Mouse (Mus musculus) MEL (cell line): ENCODE results near the gene Pnp. TPM values are rescaled to one million over a fixed set of nuclear protein-coding genes. Genes with fewer than 3 reads are reported as not detected.
A peak's percentile ranks its signal among the peaks of the same experiment; 100 is the strongest.

Experiments
- DNase-seq: peaks from one replicate; pipeline ENCODE4 v3.0.0; 2011; ENCODE audit warnings: low read depth, low spot score
- H3K27ac ChIP-seq: 2 replicates; pipeline ENCODE4 v1.5.1; 2012; ENCODE audit warnings: low read depth, mild to moderate bottlenecking, control low read depth, low read length, moderate library complexity; ENCODE audit not compliant: control insufficient read depth
- H3K27me3 ChIP-seq, 2 experiments: fragments of 150-350 bp in 1 of 2; sonication (generic) in 1 of 2; 2 replicates each; pipeline ENCODE4 v1.6.1; 2012; ENCODE audit warnings: low read length in 2 of 2, mild to moderate bottlenecking in 2 of 2, improper control_type of control experiment in 1 of 2, moderate library complexity in 1 of 2; ENCODE audit not compliant: insufficient read depth in 2 of 2, control insufficient read depth in 1 of 2
- H3K36me3 ChIP-seq, 2 experiments: 2 replicates each; pipeline ENCODE4 v1.6.1; 2012 to 2014; ENCODE audit warnings: low read length in 2 of 2, improper control_type of control experiment in 1 of 2, inconsistent platforms in 1 of 2, mild to moderate bottlenecking in 1 of 2; ENCODE audit not compliant: insufficient read depth in 2 of 2, control insufficient read depth in 1 of 2
- H3K4me1 ChIP-seq, 2 experiments: fragments of 150-350 bp in 1 of 2; sonication (generic) in 1 of 2; 2 replicates each; pipeline ENCODE4 v1.6.1; 2012; ENCODE audit warnings: low read length in 2 of 2, improper control_type of control experiment in 1 of 2, mild to moderate bottlenecking in 1 of 2; ENCODE audit not compliant: insufficient read depth in 2 of 2, control insufficient read depth in 1 of 2
- H3K4me3 ChIP-seq, 2 experiments: fragments of 150-350 bp in 1 of 2; sonication (generic) in 1 of 2; 2 replicates each; pipeline ENCODE4 v1.5.1; 2012; ENCODE audit warnings: low read depth in 2 of 2, low read length in 2 of 2, mild to moderate bottlenecking in 2 of 2, moderate library complexity in 2 of 2, control low read depth in 1 of 2, improper control_type of control experiment in 1 of 2; ENCODE audit not compliant: control insufficient read depth in 1 of 2, insufficient read depth in 1 of 2
- H3K79me2 ChIP-seq: 2 replicates; pipeline ENCODE4 v1.6.1; 2012; ENCODE audit warnings: mild to moderate bottlenecking, low read length, moderate library complexity; ENCODE audit not compliant: control insufficient read depth, poor library complexity, insufficient read depth
- H3K9ac ChIP-seq: 2 replicates; pipeline ENCODE4 v1.6.1; 2012; ENCODE audit warnings: low read depth, mild to moderate bottlenecking, control low read depth, low read length, moderate library complexity; ENCODE audit not compliant: control insufficient read depth, poor library complexity, severe bottlenecking
- H3K9me3 ChIP-seq: fragments of 150-350 bp; sonication (generic); replicated peaks from 2 replicates; pipeline ENCODE4 v1.6.1; 2012; ENCODE audit warnings: mild to moderate bottlenecking, low read length, improper control_type of control experiment, moderate library complexity; ENCODE audit not compliant: insufficient read depth
- BHLHE40 ChIP-seq: IDR thresholded peaks from 2 replicates; pipeline ENCODE4 v1.6.1; 2012; ENCODE audit warnings: low read depth, mild to moderate bottlenecking, inconsistent platforms, low read length, improper control_type of control experiment, borderline replicate concordance
- CTCF ChIP-seq, 3 experiments: IDR thresholded peaks in 2 of 3; conservative IDR thresholded peaks in 1 of 3; 2 replicates each; pipeline ENCODE4 v1.5.1; 2011 to 2012; ENCODE audit warnings: low read length in 3 of 3, low read depth in 2 of 3, mild to moderate bottlenecking in 2 of 3, improper control_type of control experiment in 1 of 3, inconsistent platforms in 1 of 3, mixed read lengths in 1 of 3, moderate library complexity in 1 of 3; ENCODE audit not compliant: control insufficient read depth in 1 of 3, insufficient read depth in 1 of 3, poor library complexity in 1 of 3, severe bottlenecking in 1 of 3
- E2F4 ChIP-seq: IDR thresholded peaks from 2 replicates; pipeline ENCODE4 v1.6.1; 2011; ENCODE audit warnings: low read depth, low read length, improper control_type of control experiment, borderline replicate concordance
- ELF1 ChIP-seq: IDR thresholded peaks from 2 replicates; pipeline ENCODE4 v1.6.1; 2014; ENCODE audit warnings: low read depth, mild to moderate bottlenecking, inconsistent platforms, low read length, improper control_type of control experiment, moderate library complexity
- ETS1 ChIP-seq: IDR thresholded peaks from 2 replicates; pipeline ENCODE4 v1.6.1; 2012; ENCODE audit warnings: low read depth, mild to moderate bottlenecking, inconsistent platforms, low read length, improper control_type of control experiment, moderate library complexity
- GATA1 ChIP-seq: IDR thresholded peaks from 2 replicates; pipeline ENCODE4 v1.6.1; 2011; ENCODE audit warnings: low read depth, low read length, improper control_type of control experiment
- HCFC1 ChIP-seq: IDR thresholded peaks from 2 replicates; pipeline ENCODE4 v1.6.1; 2012; ENCODE audit warnings: low read depth, mild to moderate bottlenecking, inconsistent platforms, low read length, improper control_type of control experiment, moderate library complexity
- JUND ChIP-seq: IDR thresholded peaks from 2 replicates; pipeline ENCODE4 v1.6.1; 2011; ENCODE audit warnings: low read depth, mild to moderate bottlenecking, improper control_type of control experiment, low read length
- MAX ChIP-seq: IDR thresholded peaks from 2 replicates; pipeline ENCODE4 v1.6.1; 2011; ENCODE audit warnings: low read length, improper control_type of control experiment
- MXI1 ChIP-seq: IDR thresholded peaks from 2 replicates; pipeline ENCODE4 v1.6.1; 2011; ENCODE audit warnings: mild to moderate bottlenecking, low read depth, low read length, improper control_type of control experiment
- MYC ChIP-seq: IDR thresholded peaks from 2 replicates; pipeline ENCODE4 v1.6.1; 2011; ENCODE audit warnings: low read depth, mild to moderate bottlenecking, low read length, improper control_type of control experiment, moderate library complexity
- NELFE ChIP-seq: IDR thresholded peaks from 2 replicates; pipeline ENCODE4 v1.6.1; 2011; ENCODE audit warnings: low read depth, low read length, improper control_type of control experiment
- NRF1 ChIP-seq: IDR thresholded peaks from 2 replicates; pipeline ENCODE4 v1.6.1; 2014; ENCODE audit warnings: low read depth, mild to moderate bottlenecking, inconsistent platforms, low read length, improper control_type of control experiment, moderate library complexity; ENCODE audit not compliant: poor library complexity, insufficient read depth, severe bottlenecking
- POLR2A ChIP-seq, 2 experiments: IDR thresholded peaks; 2 replicates each; pipeline ENCODE4 v1.6.1; 2011 to 2012; ENCODE audit warnings: low read length in 2 of 2, mild to moderate bottlenecking in 2 of 2, control low read depth in 1 of 2, improper control_type of control experiment in 1 of 2, low read depth in 1 of 2, moderate library complexity in 1 of 2; ENCODE audit not compliant: control insufficient read depth in 1 of 2, insufficient read depth in 1 of 2, poor library complexity in 1 of 2
- POLR2AphosphoS2 ChIP-seq: IDR thresholded peaks from 2 replicates; pipeline ENCODE4 v1.6.1; 2011; ENCODE audit warnings: low read length, improper control_type of control experiment
- POLR2AphosphoS5 ChIP-seq: IDR thresholded peaks from 2 replicates; pipeline ENCODE4 v1.6.1; 2012; ENCODE audit warnings: low read depth, borderline replicate concordance, mild to moderate bottlenecking, inconsistent platforms, low read length, moderate library complexity, mixed read lengths
- SIN3A ChIP-seq: IDR thresholded peaks from 2 replicates; pipeline ENCODE4 v1.6.1; 2012; ENCODE audit warnings: low read length, improper control_type of control experiment, inconsistent platforms
- TAL1 ChIP-seq: IDR thresholded peaks from 2 replicates; pipeline ENCODE4 v1.6.1; 2012; ENCODE audit warnings: mild to moderate bottlenecking, inconsistent platforms, low read length, moderate library complexity, mixed read lengths
- UBTF ChIP-seq: IDR thresholded peaks from 2 replicates; pipeline ENCODE4 v1.6.1; 2012; ENCODE audit warnings: low read depth, mild to moderate bottlenecking, inconsistent platforms, low read length, improper control_type of control experiment, moderate library complexity, borderline replicate concordance; ENCODE audit not compliant: insufficient read depth
- USF1 ChIP-seq: IDR thresholded peaks from 2 replicates; pipeline ENCODE4 v1.6.1; 2014; ENCODE audit warnings: low read depth, mild to moderate bottlenecking, inconsistent platforms, low read length, improper control_type of control experiment, moderate library complexity
- USF2 ChIP-seq, 2 experiments: IDR thresholded peaks; 2 replicates each; pipeline ENCODE4 v1.6.1; 2011 to 2012; ENCODE audit warnings: improper control_type of control experiment in 2 of 2, low read length in 2 of 2, borderline replicate concordance in 1 of 2, inconsistent platforms in 1 of 2, low read depth in 1 of 2, mild to moderate bottlenecking in 1 of 2; ENCODE audit not compliant: insufficient read depth in 1 of 2
- ZC3H11A ChIP-seq: IDR thresholded peaks from 2 replicates; pipeline ENCODE4 v1.6.1; 2012; ENCODE audit warnings: low read depth, mild to moderate bottlenecking, inconsistent platforms, low read length, improper control_type of control experiment
- ZMIZ1 ChIP-seq: IDR thresholded peaks from 2 replicates; pipeline ENCODE4 v1.6.1; 2012; ENCODE audit warnings: low read depth, mild to moderate bottlenecking, inconsistent platforms, low read length, improper control_type of control experiment, moderate library complexity
- polyA plus RNA-seq, 2 experiments: library from polyadenylated mRNA; stranded (reverse) in 1 of 2; unstranded in 1 of 2; fragments of >175 nt in 1 of 2; fragments of >200 nt in 1 of 2; gene quantifications; 2 replicates each; pipeline versions ENCODE4 v1.2.1 to v1.2.4; 2012; ENCODE audit warnings: low replicate concordance in 2 of 2, low read depth in 1 of 2; ENCODE audit not compliant: insufficient read length in 2 of 2, insufficient read depth in 1 of 2, missing spikeins in 1 of 2
- total RNA-seq: library from RNA; depleted of rRNA; stranded (reverse); fragments of 300-350 nt; gene quantifications from 2 replicates; pipeline ENCODE4 v1.2.3, GENCODE M21; 2012; rRNA removed

Gene Pnp
- total RNA-seq (46.7 and 49.7 TPM in 2 replicates), polyA plus RNA-seq (100 to 1,000 TPM in 1 of 2 experiments, 10 to 100 TPM in 1; 36.2 to 302 TPM)

GRCm38 (mm10) chr14:50930754-50931492 is at the start of gene Pnp, which contains the start of gene Pip4p1:
Pnp (plus strand) TSS chr14:50931082.
Pip4p1 (minus strand) TSS chr14:50930856.
- H3K9ac ChIP-seq, result peak within 1 kb of the TSS; percentile 89
- peak; percentile 85 for TF ChIP-seq ELF1
- TF ChIP-seq E2F4, result peak; percentile 74; the same call in 1 of the 2 replicates
- TF ChIP-seq SIN3A, result peak; percentile 92
- TF ChIP-seq GATA1, result no peak
- TF ChIP-seq MXI1, result peak; percentile 80
- peak; percentile 97 for TF ChIP-seq USF1
- peak; percentile 76 for TF ChIP-seq ETS1
- TF ChIP-seq MAX, result peak; percentile 99
- TF ChIP-seq MYC, result peak; percentile 71
- peak; percentile 68 for TF ChIP-seq NELFE
- peak; percentile 82 for TF ChIP-seq HCFC1
- peak; percentile 95 to 98 for TF ChIP-seq USF2 (IDR thresholded peaks at IDR 0.05; ENCODE audit: borderline replicate concordance in 1 of 2, insufficient read depth in 1 of 2, low read depth in 1 of 2, low read length in 2 of 2)
- TF ChIP-seq BHLHE40, result peak; percentile 99
- TF ChIP-seq POLR2AphosphoS5, result no peak
- no peak for TF ChIP-seq TAL1
- no peak for TF ChIP-seq ZC3H11A
- TF ChIP-seq NRF1, result peak; percentile 81
- TF ChIP-seq JUND, result no peak
- TF ChIP-seq ZMIZ1, result peak; percentile 35; the same call in 1 of the 2 replicates
- TF ChIP-seq POLR2A (IDR thresholded peaks at IDR 0.05; ENCODE audit: control insufficient read depth in 1 of 2, insufficient read depth in 1 of 2, low read depth in 1 of 2, low read length in 2 of 2, poor library complexity in 1 of 2), result peak; percentile 69 to 83
- TF ChIP-seq UBTF, result no peak
- TF ChIP-seq POLR2AphosphoS2, result peak; percentile 94
- TF ChIP-seq CTCF (IDR thresholded peaks at IDR 0.05 in 2 of 3, conservative IDR thresholded peaks at IDR 0.05 in 1 of 3; ENCODE audit: control insufficient read depth in 1 of 3, insufficient read depth in 1 of 3, low read depth in 2 of 3, low read length in 3 of 3, poor library complexity in 1 of 3, severe bottlenecking in 1 of 3), result no peak
- TF ChIP-seq, all 39 proteins: peak for 16
- peak; percentile 99 for DNase-seq
- H3K79me2 ChIP-seq, result peaks cover 15% of the 10 kb centered on the region
- peaks cover 0 to 11% of the 10 kb centered on the region in 2 experiments; a peak in 2 of 4 replicates for H3K36me3 ChIP-seq
- H3K27ac ChIP-seq, result peak within 1 kb of the TSS; percentile 97
- peaks cover 0 to 4% of the 10 kb centered on the region in 2 experiments; a peak in 2 of 4 replicates for H3K4me1 ChIP-seq
- no peaks in the 10 kb centered on the region for H3K9me3 ChIP-seq
- peak within 1 kb of the TSS; percentile 73 for H3K4me3 ChIP-seq
- H3K27me3 ChIP-seq, result no peaks in the 10 kb centered on the region
